Mouse (Mus musculus): ENCODE results near the gene Slc39a9.

The Slc39a9 gene

DNA sequence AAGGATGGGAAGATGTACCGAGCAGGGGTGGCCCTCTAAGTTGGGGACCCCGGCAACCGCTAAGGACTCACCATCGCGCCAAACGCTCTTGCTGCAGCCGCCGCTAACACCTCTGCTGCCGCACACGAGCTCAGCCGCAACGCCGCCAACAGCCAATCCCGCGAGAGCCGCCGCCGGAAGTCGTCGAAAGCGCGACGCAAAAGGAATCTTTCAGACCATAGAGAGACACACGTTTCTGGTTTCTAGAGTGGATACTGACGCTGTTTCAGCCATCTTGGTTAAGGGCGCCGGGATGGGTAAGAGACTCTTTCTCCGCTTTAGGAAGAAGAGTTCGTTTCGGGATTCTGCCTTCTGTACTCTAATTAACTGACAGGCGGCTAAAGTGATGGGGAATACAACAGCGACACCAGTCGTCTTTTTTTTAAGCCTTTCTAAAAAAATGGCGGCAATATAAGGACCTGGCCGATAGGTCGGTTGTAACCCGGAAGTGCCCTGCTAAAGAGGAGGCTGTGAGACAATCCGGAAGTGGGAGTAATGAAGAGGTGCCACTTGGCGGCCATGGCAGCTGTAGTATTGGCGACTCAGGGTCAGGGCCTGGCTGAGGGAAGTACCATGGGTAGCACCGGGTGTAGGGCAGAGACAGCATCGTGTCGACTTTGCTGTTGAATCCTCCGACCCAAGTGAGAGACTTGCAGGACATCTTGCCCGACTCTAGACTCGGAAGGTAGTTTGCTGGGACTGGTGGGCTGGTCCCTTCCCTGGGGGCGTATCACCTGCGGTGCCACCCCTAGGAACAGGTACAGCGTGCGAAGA is at the start of gene Slc39a9, which contains the start of gene Erh:
Gene Slc39a9, plus strand, starts transcription at position 191 of the 813 bp plus-strand sequence.
Gene Erh, minus strand, starts transcription at position 649 of the 813 bp plus-strand sequence.
- DNase-seq (ENCODE audit: low read depth): peak; percentile 96

DNA sequence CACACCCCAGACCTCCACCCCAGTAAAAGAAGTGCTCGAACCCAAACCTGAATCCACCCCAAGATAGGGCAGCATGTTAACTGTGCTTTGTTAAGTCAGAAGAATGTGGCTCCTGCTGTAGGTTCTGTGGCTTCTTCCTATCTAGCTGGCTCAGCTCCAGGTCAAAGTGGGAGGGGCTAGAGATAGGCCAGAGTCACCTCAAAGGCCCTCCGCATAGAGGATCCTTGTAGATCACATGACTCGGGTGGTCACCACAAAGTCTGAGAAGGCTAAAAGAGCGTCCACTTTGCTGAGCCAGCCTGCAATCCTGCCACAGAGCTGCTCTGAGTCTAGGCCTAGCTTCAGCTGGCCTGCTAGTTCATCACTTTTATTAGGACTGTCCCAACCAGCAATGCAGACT is 49.5 kb upstream of the Slc39a9 start:
- DNase-seq (ENCODE audit: low read depth): no peak

DNA sequence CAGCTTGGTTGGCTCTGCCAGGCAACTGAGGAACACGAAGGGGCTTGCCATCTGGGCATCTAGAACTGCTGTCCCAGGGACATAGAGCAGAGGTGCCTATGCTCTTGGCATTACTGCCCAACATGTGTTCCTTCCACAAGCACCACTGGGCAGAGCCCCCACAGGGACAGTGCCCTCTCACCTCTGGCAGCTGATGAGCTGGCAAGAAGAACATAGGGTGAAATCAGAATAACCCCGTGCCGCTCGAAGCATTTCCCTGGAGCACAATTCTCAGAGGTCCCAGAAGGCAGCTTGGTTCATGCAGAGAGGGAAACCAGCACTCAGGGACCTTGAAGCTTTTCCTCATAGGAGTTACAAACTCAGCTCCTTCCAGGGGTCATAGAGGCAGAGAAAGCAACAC is 48.9 kb upstream of the Slc39a9 start:
- DNase-seq (ENCODE audit: low read depth): no peak

DNA sequence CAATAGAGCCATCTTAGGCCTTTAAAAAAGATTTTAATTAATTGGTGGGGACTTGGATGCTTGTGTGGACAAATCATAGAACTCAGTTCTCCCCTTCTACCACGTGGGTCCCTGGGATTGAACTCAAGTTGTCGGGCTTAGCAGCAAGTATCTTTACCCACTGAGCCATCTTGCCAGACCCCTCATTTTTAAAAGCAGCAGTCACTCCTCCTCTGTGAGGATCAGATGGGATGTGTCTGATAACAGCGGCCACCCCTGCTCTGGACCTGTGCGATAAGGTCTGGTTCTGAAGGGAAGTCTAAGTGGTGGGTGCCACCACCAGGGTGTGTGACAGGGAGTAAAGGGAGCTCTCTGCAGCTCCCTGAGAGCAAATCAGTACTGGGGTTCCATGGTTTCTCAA is 48.1 kb upstream of the Slc39a9 start:
- DNase-seq (ENCODE audit: low read depth): no peak

DNA sequence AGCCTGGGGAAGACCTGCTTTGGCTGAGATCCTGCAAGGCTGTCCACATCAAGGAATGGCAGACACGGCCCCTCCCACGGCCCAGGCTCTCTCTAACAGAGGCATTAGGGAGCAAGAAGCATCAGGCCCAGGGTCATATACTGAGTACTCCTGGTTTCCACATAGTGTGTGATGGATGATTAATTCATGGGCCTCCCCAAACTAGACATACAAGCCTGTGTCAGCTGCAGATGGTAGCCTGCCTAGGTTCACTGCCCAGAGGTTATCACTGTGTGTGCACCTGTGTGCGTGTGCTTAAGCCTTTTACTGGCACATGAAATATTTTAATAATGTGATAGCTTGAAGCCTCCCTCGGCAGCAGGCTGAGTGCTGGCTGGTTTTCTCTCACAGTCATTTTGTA is 47.7 kb upstream of the Slc39a9 start:
- no peak for DNase-seq (ENCODE audit: low read depth)

DNA sequence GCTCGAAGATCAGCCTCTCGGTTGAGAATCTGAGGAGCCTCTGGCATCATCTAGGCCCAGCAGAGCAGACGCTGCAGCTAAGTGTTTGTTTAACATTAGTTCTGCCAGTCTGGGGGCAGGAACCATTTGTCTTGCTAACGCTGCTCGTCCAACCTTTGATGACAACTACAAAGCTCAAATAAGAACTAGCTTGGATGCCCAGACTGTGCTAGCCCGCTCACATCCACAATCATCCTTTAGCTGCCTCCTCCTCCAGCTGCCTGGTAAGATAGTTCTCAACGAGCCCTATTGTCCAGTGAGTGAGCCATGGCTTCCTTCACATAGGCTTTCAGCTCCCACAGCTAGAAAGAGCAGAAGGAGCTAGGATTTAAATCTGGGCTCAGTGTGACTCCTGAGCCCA is 45.4 kb upstream of the Slc39a9 start:
- peak; percentile 53 for DNase-seq (ENCODE audit: low read depth)

DNA sequence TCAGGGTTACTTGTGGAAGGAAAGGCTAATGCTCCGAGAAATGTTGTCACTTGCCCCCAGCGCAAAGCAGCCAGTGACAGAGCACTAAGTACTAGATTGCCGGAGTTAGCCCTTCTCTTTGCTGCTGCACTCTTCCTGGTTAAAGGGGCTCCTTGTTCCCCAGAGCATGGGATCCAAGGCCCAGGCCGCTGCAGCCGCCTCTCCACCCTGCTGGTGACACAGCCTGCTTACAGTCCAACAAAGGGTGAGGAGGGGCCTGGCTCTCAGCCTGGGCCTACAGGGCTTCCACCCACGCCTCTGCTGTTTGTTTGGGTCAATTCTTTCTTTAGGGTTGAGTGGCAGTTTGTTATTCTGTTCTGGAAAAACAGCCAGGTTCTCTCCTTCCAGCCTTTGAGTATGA is 44.9 kb upstream of the Slc39a9 start:
- DNase-seq (ENCODE audit: low read depth): peak; percentile 69

DNA sequence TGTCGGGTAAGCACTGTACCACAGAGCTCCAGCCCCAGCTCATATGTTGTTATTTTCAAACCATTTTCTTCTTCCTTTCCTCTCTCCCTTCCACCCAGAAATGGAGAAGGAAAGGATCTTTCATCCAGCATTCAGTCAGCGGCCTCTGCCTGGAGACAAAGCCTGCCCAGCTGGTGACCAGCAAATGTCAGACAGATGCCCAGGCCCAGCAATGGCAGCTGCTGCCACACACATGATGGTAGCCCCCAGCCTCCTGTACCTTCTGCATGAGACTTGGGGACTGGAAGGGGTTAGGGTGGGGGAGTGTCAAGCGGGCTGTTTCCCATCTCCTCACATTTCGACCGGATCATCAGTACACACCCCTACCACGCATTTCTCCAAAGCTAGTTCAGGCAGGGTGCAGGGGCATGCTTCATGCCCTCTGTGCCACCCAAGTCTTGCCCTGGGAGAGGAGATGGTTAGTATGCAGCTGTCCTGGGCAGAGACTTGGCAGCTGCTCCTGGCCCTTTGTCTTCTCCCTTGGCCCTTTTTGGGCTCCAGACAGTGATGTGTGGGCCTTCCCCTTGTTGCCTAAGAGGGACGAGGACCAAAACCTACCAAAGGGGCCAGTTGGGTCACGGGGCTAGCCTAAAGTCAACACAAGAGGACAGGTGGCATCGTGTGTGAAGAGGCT is 42.0 kb upstream of the Slc39a9 start:
- no peak for DNase-seq (ENCODE audit: low read depth)

DNA sequence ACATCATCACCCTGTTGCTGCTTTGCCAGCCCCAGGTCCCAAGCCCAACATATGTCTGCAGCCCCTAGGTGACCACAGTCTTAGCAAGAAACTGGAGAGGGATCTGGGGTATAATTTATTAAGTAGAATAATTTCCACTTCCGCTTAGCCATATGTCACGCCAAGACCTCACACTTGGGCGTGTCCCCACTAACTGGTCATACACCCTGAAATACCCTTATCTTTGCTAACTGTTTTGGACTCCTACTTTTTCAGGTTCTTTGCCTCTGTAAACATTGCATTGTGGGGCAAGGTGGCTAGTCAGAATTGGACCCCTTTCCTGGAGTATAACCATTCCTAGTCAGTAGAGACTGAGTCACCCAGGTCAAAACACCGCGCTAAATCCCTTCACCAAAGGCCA is 41.3 kb upstream of the Slc39a9 start:
- no peak for DNase-seq (ENCODE audit: low read depth)

DNA sequence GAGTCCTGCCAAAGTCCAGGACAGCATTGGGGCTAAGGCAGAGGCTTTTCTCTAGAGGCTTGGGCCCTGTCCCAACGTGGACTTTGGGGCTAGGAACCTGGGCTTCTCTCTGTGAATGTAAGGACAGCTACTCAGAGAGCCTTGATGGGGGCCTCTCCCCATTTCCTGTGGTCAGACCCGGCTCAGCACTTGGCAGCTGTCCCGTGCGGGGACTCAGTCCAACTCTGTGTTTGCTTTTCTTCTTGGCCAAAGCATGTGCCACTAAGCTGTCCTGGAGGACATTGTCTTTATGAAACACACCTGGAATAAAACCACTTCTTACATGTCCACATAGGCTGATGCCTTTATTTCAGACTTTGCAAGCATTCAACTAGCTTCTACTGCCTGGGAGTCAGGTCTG is 40.1 kb upstream of the Slc39a9 start:
- DNase-seq (ENCODE audit: low read depth): peak; percentile 64

DNA sequence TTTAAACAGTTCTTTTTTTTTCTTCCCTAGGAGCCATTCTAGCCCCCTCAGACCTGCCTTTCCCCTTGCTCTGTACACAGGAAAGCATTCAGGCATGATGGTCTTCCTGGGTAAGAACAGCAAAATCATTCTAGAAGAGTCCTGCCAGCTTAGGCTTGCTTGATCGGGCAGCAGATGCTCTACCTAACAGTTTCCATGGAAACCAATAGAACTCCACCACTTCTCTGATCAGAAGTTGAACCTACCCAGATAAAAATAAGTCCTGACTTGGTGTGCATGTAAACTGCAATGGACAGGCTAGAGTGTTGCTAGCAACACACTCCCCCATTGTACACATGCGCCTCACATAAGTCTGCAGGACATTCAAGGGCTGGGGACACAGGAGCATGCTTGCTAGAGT is 39.5 kb upstream of the Slc39a9 start:
- DNase-seq (ENCODE audit: low read depth): no peak

DNA sequence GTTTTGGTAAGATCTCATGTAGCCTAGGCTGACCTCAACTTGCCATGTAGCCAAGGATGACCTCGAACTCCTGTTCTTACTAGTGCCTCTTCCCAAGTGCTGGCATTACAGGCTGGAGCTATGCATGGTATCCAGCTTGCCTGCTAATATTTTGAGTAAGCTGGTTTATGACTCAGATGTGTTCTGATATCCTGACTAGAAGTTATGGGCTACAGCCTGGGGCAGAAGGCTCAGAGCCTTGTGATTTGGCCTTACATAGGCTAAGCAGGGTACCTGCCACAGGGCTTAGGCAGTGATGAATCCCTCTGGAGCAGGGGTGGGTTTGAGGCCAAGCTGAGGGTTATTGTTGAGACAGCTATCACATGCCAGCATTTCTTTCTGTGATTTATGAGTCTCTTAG is 35.1 kb upstream of the Slc39a9 start:
- DNase-seq (ENCODE audit: low read depth): peak; percentile 62

DNA sequence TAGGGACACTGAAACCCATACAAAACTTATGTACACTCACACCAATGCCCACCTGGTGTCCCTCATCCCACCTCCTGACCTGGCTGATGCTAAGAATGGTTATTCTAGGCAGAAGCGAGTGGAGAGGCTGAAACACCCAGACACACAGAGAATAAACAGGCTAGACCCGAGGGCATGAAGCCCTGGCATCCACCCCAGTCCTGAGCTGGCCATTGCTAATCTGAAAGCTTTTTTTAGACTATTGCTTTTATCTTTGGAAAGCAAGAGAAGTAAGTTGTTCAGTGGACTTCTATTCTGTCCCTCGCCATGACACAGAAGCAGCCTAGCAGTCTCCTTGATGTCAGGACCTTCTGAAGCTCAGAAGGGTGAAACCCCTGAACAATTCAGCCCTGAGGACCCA is 33.8 kb upstream of the Slc39a9 start:
- peak; percentile 72 for DNase-seq (ENCODE audit: low read depth)

DNA sequence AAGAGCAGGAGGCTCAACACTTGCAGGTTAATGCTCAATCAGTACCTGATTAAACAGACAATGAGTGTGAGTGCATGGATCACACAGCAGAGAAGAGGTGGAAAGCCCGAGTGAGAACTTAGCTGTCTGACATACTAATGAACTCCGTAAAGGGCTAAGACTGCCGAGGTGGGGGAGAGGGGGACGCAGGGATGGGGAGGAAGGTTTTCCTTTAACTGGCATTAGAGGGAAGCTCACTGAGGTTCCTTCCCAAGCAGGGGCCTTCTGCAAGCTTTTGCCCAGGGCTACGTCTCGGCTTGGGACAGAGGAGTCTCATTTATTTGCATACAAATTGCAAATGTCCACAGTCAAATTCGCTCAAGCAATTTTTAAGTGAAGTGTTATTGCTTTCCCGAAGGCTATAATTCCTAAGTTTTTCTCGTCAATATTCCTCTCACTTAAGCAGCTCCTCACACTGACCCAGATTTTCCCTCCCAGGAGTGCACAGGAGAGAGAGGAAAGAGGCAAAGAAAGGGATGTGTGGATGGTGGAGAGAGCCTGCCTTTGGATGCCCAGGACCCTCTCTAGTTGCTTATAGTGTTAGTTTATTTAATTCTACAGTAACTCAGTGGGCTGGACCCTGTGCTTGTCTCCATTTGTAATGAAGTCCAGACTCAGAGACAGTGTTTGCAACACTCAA is 31.4 kb upstream of the Slc39a9 start:
- no peak for DNase-seq (ENCODE audit: low read depth)

DNA sequence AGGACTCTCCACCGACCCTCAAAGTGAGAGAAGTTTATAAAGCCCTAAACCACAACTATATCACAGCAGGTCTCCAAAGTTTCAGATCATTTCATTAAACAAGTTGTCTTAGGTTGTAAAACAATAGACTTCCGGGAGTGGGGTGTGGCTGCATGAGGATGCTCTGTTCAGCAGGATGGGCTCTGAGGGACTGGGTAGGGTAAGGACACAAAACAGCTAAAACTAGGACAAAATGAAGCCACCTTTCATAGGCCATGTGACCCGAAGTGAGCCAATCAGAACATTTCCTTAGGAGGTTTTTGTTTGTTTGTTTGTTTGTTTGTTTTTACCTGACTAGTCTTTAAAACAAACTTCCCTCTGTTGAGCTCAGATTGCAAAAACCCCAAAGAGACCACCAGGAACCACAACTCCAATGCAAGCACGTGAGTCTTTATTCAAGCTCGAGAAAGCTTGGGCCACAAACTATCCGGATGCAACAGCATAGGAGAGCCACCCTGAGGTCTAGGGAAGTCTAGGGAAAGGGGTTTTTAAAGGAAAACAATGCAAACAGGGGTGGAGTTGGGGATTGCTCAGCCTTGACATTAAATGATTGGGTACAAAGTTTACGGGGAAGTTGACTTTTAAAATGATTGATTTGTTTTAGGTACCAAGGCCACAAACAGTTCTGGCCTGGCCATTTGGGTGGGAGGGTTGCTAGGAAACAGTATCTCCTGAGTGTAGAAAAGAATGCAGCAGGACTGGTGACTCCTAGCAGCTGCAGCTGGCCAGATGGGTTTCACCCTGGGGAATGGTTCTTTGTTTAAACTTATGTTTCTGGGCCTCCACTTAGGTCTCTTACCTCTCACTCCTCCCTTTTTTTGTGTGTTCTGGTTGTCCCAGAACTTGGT is 28.1 kb upstream of the Slc39a9 start:
- DNase-seq (ENCODE audit: low read depth): peak; percentile 41

DNA sequence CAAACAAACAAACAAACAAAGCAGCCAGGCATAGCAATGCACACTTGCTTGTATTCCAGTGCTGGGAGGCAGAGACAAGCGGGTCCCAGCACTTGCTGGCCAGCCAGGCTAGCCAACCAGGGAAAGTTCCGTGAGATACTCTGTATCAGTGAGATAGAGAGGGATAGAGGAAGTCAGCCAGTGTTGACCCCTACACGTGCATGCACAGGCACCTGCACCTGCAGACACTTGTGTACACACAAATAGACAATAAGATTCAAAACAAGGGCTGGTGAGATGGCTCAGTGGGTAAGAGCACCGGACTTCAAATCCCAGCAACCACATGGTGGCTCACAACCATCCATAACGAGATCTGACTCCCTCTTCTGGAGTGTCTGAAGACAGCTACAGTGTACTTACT is 23.2 kb upstream of the Slc39a9 start:
- no peak for DNase-seq (ENCODE audit: low read depth)

DNA sequence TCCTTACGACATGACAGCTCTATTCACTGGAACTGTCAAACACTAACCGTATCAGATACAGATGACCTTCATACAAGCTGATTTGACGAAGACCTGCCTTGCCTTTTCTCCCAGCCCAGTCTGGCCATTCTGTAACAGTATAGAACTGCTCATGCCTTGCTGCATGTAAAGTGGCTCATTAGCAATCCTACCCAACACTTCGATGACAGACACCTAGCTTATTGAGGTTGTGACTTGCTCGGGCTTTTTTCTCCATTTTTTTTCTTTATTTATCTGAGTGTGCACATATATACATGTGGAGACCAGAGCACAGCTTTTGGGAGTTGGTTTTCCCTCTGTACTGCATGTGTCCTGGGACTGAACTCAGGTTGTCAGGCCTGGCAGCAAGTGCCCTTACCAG is 11.9 kb upstream of the Slc39a9 start:
- no peak for DNase-seq (ENCODE audit: low read depth)

DNA sequence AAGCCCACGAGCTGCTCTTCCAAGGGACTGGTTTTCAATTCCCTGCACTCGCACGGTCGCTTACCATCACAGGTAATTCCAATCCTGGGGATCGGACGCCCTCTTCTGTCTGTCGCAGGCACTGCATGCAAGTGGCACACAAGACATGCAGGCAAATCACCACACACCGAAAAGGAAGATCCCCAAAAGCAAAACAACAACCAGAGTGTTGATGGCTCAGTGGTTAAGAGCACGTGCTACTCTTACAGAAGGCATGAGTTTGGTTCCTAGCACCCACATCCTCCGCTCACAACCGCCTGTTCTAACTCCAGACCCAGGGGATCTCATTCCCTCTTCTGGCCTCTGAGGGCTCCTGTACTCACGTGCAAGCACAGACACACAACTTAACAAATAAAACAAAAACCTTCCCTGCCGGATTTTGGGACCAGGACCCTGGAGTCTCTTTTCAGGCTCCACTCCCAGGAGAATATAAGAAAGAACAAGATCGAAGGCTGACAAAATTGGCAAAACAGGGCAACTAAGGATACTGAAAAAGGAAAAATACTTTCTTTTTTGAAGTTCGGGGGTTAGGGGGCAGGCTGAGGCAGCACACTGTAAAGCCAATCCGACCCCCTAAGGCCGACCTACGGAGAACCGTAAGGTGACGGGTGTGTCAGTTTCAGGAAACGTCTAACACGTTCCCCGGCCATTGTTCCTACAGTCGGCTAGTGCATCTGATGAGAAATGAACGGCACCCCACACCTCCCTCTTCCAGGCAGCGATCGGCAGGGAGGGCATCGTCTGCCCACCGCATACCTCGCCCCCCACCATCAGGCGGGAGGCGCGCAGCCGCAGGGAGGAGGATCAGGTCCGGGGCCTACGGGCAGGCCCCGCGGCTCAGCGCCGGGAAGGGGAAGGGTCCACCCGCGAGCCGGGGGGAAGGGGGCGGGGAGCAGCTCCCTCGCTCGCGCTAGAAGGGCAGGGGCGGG is 674 bp upstream of the Slc39a9 start:
- DNase-seq (ENCODE audit: low read depth): peak; percentile 78

DNA sequence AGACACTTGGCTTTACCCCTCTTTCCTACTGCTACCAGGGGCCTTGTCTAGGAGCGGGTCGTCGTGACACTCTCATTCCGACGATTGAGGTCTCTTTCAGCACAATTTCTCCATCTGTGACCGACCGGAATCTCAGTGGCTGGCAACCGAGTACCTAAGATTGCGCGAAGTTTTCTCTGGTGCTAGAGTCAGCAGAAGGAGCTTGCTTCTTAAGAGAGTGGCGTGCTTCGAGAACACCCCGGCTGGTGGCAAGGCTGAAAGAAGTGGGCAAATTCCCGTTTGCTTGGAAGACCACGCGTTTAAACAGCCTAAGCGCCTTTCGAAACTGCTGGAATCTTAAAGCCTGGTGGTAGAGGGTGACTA is 804 bp downstream of the Slc39a9 start:
- peak; percentile 36 for DNase-seq (ENCODE audit: low read depth)

DNA sequence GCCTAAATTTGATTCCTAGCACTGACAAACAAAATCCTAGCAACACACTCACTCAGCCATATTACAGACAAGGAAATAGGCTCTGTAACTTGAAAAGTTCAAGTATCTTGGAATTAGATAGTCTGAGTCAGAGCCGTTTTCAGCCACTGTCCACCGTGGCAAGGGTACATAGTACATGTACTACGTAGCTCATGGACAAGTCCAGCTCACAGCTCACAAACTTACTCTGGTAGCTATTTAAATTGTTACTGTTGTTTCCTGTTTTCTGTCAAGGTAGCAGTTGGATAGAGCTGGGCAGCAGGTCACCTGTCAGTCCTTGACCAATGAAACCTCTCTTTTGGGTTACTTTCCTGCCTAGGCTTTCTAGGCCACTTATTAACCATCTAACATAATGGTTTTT is 2.7 kb downstream of the Slc39a9 start:
- peak; percentile 6 for DNase-seq (ENCODE audit: low read depth)
